Comparison of ENCODE assay signal across 9 mouse cellular contexts in genomic region chr9:54163117-54163516, GRCm38 (mm10).
DNase-seq lines count a peak whose midpoint lies in the region; TF ChIP-seq lines count a peak whose summit lies in the region.
"Had no signal": no experiment of that assay in that cellular context is flagged by ENCODE, and none has a peak within 500 bp of the region (broad histone marks: within the 10 kb centered on the region; RNA-seq: fewer than 3 reads in every experiment).

No protein-coding gene starts in this region.

- H3K27me3 ChIP-seq in liver, adult 2 months (ENCODE audit: control insufficient read depth, insufficient read depth, low read length) = no peaks in the 10 kb centered on the region
- H3K27me3 ChIP-seq: neural tube, embryonic 13.5 days had no signal

- H3K9ac ChIP-seq in liver, adult 2 months (ENCODE audit: low read depth, low read length) = no peak overlapping the region
- H3K9ac ChIP-seq: neural tube, embryonic 13.5 days had no signal

- H3K36me3 ChIP-seq in liver, adult 2 months (ENCODE audit: control insufficient read depth, insufficient read depth, low read length) = no peaks in the 10 kb centered on the region
- H3K36me3 ChIP-seq: neural tube, embryonic 13.5 days had no signal

- no peak for TF ChIP-seq POLR2A in liver, adult 2 months (IDR thresholded peaks at IDR 0.05; ENCODE audit: extremely low read depth, insufficient read depth, low read length)

- peak; percentile 31 for DNase-seq in embryo, embryonic 10 days (ENCODE audit: low spot score)
- DNase-seq in embryo, embryonic 9.5 days (ENCODE audit: extremely low spot score) = no peak
- DNase-seq in liver, adult 2 months (ENCODE audit: extremely low read depth, low read depth, low spot score) = peak; percentile 65
- DNase-seq in liver (no peak), WW6 (ENCODE audit: low read depth, low spot score) (peak; percentile 4)
- peak; percentile 31 to 78 for DNase-seq in kidney, postnatal 36 days
- no peak for DNase-seq in cerebellum, adult 11 months
- no peak for DNase-seq in c-Kit-positive CD71-positive TER-119-positive erythroid progenitor cells, embryonic 14.5 days (ENCODE audit: low spot score)

- peak; percentile 70 for TF ChIP-seq CTCF in liver, adult 2 months (IDR thresholded peaks at IDR 0.05; ENCODE audit: low read depth, low read length)

- no peaks in the 10 kb centered on the region for H3K79me2 ChIP-seq in liver, adult 2 months (ENCODE audit: control insufficient read depth, insufficient read depth, low read length)

- H3K4me1 ChIP-seq in liver, adult 2 months (ENCODE audit: control insufficient read depth, insufficient read depth, low read length) = no peaks in the 10 kb centered on the region
- H3K4me1 ChIP-seq: neural tube, embryonic 13.5 days had no signal

- 65% methylated on average over 5 of the region's 5 CpGs for WGBS in liver, adult 2 months

- H3K27ac ChIP-seq in liver, adult 2 months (replicated peaks; ENCODE audit: insufficient read depth, low read depth, low read length) = no peak overlapping the region
- H3K27ac ChIP-seq: neural tube, embryonic 13.5 days had no signal

- H3K4me3 ChIP-seq in liver, adult 2 months (ENCODE audit: insufficient read depth, low read depth, low read length) = no peak overlapping the region
- H3K4me3 ChIP-seq: neural tube, embryonic 13.5 days had no signal

Comparison
In these comparisons a context has a peak if more than half of its experiments do, and no peak if none do; other contexts are left out.
1. DNase-seq: peak in embryo, embryonic 10 days (single experiment), liver, adult 2 months (single experiment), WW6 (single experiment) and kidney, postnatal 36 days (2 of 2); none in embryo, embryonic 9.5 days (single experiment), liver (single experiment), cerebellum, adult 11 months (single experiment) and c-Kit-positive CD71-positive TER-119-positive erythroid progenitor cells, embryonic 14.5 days (single experiment).